Mouse (Mus musculus) liver, embryonic 16.5 days (tissue): ENCODE measurements around the gene Sort1. TPM values are rescaled to one million over a fixed set of nuclear protein-coding genes. Genes with fewer than 3 reads are reported as not detected.

Experiments
- ATAC-seq: fragments of 200-750 bp; cut with Nextera tagmentation; 2 replicates; pipeline ENCODE4 v1.8.0; 2017; ENCODE audit warnings: low read depth, mild to moderate bottlenecking, moderate number of reproducible peaks, moderate library complexity
- H3K27ac ChIP-seq: fragments of 300-500 bp; sonication (generic); 2 replicates; pipeline ENCODE4 v1.5.1; 2014; ENCODE audit warnings: mild to moderate bottlenecking, low read length
- H3K27me3 ChIP-seq: fragments of 300-500 bp; sonication (generic); 2 replicates; pipeline ENCODE4 v1.6.1; 2014; ENCODE audit warnings: low read depth, low read length, mixed read lengths; ENCODE audit not compliant: control insufficient read depth, insufficient read depth
- H3K36me3 ChIP-seq: fragments of 300-500 bp; sonication (generic); 2 replicates; pipeline ENCODE4 v1.6.1; 2014; ENCODE audit warnings: mild to moderate bottlenecking; ENCODE audit not compliant: control insufficient read depth, insufficient read depth
- H3K4me1 ChIP-seq: fragments of 300-500 bp; sonication (generic); 2 replicates; pipeline ENCODE4 v1.6.1; 2014; ENCODE audit warnings: low read depth, low read length, mixed read lengths; ENCODE audit not compliant: control insufficient read depth
- H3K4me2 ChIP-seq: fragments of 300-500 bp; sonication (generic); 2 replicates; pipeline ENCODE4 v1.6.1; 2014; ENCODE audit warnings: low read depth, low read length, mixed read lengths
- H3K4me3 ChIP-seq: fragments of 300-500 bp; sonication (generic); 2 replicates; pipeline ENCODE4 v1.5.1; 2014; ENCODE audit warnings: low read depth, mild to moderate bottlenecking, low read length
- H3K9ac ChIP-seq: fragments of 300-500 bp; sonication (generic); 2 replicates; pipeline ENCODE4 v1.6.1; 2014; ENCODE audit warnings: low read depth, low read length
- H3K9me3 ChIP-seq: fragments of 300-500 bp; sonication (generic); replicated peaks from 2 replicates; pipeline ENCODE4 v1.6.1; 2016; ENCODE audit warnings: low read length; ENCODE audit not compliant: control insufficient read depth
- WGBS: fragments of 180-500 bp; shearing (Covaris S2); extraction: QIAGEN DNeasy Blood & Tissue Kit; methylation state at CpG from one replicate; pipeline ENCODE4 v1.1.7; 2014; ENCODE audit not compliant: insufficient replicate concordance; 5-methylcytosine and 5-hydroxymethylcytosine counted together
- polyA plus RNA-seq: library from polyadenylated mRNA; unstranded; fragments of >200 nt; fragmentation: Nextera tagmentation; extraction: Ambion mirVana; gene quantifications from 2 replicates; pipeline ENCODE4 v1.2.1, GENCODE M21; 2015

The Sort1 gene
- polyA plus RNA-seq, 1 experiment from 2014 or later, result 2.5 TPM

DNA sequence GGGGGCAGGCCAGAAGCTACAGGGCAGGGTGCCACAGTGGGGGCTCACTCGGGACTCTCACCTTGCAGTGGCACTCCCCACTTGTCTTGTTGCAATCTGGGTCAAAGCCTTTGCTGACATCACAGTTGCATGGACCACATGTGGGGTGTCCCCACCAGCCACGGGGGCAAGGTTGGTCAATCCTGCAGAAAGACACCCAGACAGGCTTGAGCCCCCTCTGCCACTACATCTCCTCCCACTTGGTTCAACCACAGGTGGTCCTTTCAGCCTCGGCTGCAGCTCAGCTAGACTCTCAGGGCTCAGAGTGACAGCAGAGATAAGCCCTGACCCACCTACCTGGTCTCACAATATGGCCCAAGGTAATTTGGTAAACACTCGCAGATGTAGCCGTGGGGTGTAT, 116.6 kb downstream of the Sort1 start:
- Histone ChIP-seq H3K36me3 (no peaks in the 10 kb centered on the region), H3K27ac (no peak overlapping the region), H3K27me3 (no peaks in the 10 kb centered on the region), H3K4me2 (no peak overlapping the region), H3K9ac (no peak overlapping the region), H3K4me3 (no peak overlapping the region), H3K9me3 (no peaks in the 10 kb centered on the region), H3K4me1 (peaks cover 2% of the 10 kb centered on the region; the same call in 1 of the 2 replicates)
- WGBS, result 63% methylated on average over 5 of the region's 5 CpGs
- ATAC-seq, result no peak

DNA sequence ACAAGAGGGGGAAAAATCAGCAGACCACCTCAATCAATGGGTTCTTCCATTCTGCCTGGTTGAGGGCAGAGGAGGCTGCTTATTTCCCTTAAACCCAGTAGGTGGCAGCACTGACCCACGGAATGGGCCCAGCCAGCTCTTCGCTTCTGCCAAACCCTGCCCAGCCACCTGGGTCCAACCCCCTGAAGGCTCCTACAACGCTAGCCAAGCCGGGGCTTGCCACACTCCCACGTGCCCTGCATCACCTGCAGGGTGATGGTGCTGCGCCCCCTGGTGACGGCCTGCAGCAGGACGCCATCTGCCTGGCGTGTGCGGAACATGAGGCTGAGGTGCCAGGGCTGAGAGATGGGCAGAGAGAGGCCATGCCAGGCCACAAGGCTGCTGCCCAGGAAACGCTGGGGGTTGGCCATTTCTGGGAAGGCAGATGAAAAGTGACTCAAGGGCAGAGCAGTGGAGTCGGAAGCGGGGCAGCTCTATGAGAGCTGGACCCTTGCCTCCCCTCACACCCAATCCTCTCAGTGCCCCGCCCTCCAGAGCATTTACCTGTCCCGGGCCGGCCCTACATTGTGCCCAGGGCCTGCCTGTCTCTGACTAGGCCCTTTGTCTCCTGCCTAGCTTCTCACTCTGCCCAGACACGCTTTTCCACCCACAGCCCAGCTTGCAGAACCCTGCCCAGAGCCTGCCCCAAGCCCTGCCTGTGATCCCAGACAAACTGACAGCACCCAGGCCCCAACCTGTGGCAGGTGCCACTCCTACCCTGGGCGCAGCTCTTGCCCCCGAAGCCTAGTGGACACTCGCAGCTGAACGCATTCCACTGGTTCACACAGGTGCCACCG, 118.0 kb downstream of the Sort1 start:
- Histone ChIP-seq H3K27ac (no peak overlapping the region), H3K27me3 (no peaks in the 10 kb centered on the region), H3K4me3 (no peak overlapping the region), H3K36me3 (no peaks in the 10 kb centered on the region), H3K9me3 (no peaks in the 10 kb centered on the region), H3K4me2 (no peak overlapping the region), H3K9ac (no peak overlapping the region), H3K4me1 (peaks cover 2% of the 10 kb centered on the region; the same call in 1 of the 2 replicates)
- peak; percentile 72 for ATAC-seq
- 31% methylated on average over 22 of the region's 22 CpGs for WGBS

DNA sequence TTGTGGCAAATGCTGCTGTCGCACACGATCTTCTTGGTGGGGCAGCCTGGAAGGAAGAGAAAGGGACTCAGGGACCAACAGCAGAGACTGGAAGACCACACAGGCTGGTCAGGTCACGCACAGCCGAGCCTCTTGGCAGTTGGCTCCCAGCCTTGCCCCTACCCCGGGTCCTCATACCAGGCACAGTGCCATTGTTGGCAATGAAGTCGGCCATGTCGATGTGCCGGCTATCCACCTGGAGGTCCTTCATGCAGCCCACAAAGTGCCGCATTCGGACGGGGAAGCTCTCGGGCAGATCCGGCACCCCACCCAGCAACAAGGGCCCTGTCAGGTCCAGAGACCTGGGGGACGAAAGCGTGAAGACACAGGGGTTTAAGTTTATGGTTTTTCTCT, 118.6 kb downstream of the Sort1 start:
- no peak overlapping the region for H3K9ac ChIP-seq
- peaks cover 2% of the 10 kb centered on the region; the same call in 1 of the 2 replicates for H3K4me1 ChIP-seq
- H3K27me3 ChIP-seq, result no peaks in the 10 kb centered on the region
- H3K9me3 ChIP-seq, result no peaks in the 10 kb centered on the region
- no peak overlapping the region for H3K27ac ChIP-seq
- ATAC-seq, result no peak
- no peaks in the 10 kb centered on the region for H3K36me3 ChIP-seq
- no peak overlapping the region for H3K4me3 ChIP-seq
- 84% methylated on average over 15 of the region's 15 CpGs for WGBS
- H3K4me2 ChIP-seq, result no peak overlapping the region

- no peak overlapping the region for H3K9ac ChIP-seq
- WGBS, result 53% methylated on average over 14 of the region's 14 CpGs
- no peaks in the 10 kb centered on the region for H3K27me3 ChIP-seq
- no peak overlapping the region for H3K4me3 ChIP-seq
- H3K4me2 ChIP-seq, result no peak overlapping the region
- H3K27ac ChIP-seq, result no peak overlapping the region
- ATAC-seq, result no peak
- no peaks in the 10 kb centered on the region for H3K36me3 ChIP-seq
- no peaks in the 10 kb centered on the region for H3K9me3 ChIP-seq
- H3K4me1 ChIP-seq, result peaks cover 2% of the 10 kb centered on the region; the same call in 1 of the 2 replicates
Observed at GRCm38 (mm10) chr3:108405536-108406305, 121.8 kb downstream of the Sort1 start.

GRCm38 (mm10) chr3:108406306-108406885, 122.5 kb downstream of the Sort1 start:
- Histone ChIP-seq H3K4me3 (no peak overlapping the region), H3K4me2 (no peak overlapping the region), H3K9ac (no peak overlapping the region), H3K9me3 (no peaks in the 10 kb centered on the region), H3K4me1 (peaks cover 2% of the 10 kb centered on the region; the same call in 1 of the 2 replicates), H3K27ac (no peak overlapping the region), H3K27me3 (no peaks in the 10 kb centered on the region), H3K36me3 (no peaks in the 10 kb centered on the region)
- ATAC-seq, result no peak
- 78% methylated on average over 24 of the region's 24 CpGs for WGBS

DNA sequence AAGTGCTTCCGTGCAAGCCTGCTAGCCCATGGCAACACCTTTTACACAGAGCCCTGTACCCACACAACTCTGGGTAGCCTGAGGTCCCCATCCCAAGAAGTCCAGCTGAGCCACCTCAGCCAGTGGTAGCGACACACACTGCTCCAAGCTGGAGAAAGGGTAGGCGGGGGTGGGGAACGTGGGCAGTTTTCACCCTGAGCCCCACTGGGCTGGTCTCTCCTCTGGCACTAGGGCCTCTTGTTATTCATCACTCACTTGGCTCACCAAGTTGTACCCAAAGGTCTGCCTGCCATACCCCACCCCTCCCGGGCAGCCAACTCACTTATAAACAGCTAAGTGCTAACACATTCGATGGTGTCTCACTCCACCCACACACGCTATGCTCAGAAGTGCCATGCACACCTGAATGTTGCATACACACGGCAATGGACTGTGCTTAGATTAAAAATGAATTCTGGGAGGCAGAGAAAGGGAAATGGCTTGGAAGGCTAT, 124.7 kb downstream of the Sort1 start:
- WGBS, result 77% methylated on average over 8 of the region's 8 CpGs
- Histone ChIP-seq H3K9me3 (peaks cover 6% of the 10 kb centered on the region; the same call in 1 of the 2 replicates), H3K4me3 (no peak overlapping the region), H3K36me3 (no peaks in the 10 kb centered on the region), H3K27ac (no peak overlapping the region), H3K4me1 (no peaks in the 10 kb centered on the region), H3K4me2 (no peak overlapping the region), H3K9ac (no peak overlapping the region), H3K27me3 (no peaks in the 10 kb centered on the region)
- ATAC-seq, result no peak

DNA sequence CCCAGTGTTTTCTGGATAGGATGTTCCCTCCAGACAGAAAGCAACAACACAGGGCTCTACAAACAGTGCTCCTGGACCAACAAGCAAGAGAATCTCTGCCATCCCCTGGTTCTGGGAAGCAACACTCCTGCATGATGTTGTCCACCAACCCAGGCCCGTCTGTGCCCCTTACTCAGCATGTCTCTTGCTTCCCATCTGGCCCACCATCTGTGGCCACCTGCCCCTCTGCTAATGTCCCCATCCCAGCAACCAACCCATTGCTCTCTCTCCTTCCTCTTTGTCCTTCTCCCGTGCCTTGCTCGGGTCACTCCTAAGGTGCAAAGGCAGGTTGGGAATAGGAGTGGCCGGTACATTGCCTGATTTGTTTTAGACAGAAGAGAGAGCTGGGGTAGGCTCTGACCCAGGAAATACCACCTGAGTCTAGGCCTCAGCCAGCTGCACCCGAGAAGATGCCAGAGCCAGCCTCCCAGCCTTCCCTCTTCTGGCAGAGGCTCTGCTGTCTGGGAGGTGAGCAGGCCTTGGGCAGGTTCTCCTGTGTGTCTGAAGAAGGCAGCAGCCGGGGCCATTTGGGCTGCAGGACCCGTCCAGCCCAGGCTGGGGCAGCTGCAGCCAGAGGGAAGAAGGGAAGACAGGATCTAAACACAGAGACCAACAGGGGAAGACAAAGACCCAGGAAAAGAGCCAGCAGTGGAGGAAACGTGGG, 125.9 kb downstream of the Sort1 start:
- no peak overlapping the region for H3K4me2 ChIP-seq
- WGBS, result 57% methylated on average over 8 of the region's 8 CpGs
- ATAC-seq, result no peak

GRCm38 (mm10) chr3:108410359-108410714, 126.5 kb downstream of the Sort1 start:
- 46% methylated on average over 5 of the region's 5 CpGs for WGBS
- H3K27me3 ChIP-seq, result peaks cover 9% of the 10 kb centered on the region
- no peak overlapping the region for H3K27ac ChIP-seq
- H3K4me2 ChIP-seq, result no peak overlapping the region
- H3K4me1 ChIP-seq, result peaks cover under 1% of the 10 kb centered on the region; the same call in 1 of the 2 replicates
- H3K36me3 ChIP-seq, result no peaks in the 10 kb centered on the region
- H3K4me3 ChIP-seq, result no peak overlapping the region
- H3K9ac ChIP-seq, result no peak overlapping the region
- peaks cover 8% of the 10 kb centered on the region; the same call in 1 of the 2 replicates for H3K9me3 ChIP-seq
- ATAC-seq, result no peak

More for the DNA sequence above, 125.9 kb downstream of the Sort1 start:
- Histone ChIP-seq H3K9ac (no peak overlapping the region), H3K36me3 (no peaks in the 10 kb centered on the region), H3K9me3 (peaks cover 8% of the 10 kb centered on the region; the same call in 1 of the 2 replicates), H3K4me3 (no peak overlapping the region), H3K4me1 (no peaks in the 10 kb centered on the region), H3K27me3 (peaks cover 3% of the 10 kb centered on the region), H3K27ac (no peak overlapping the region)
